Mouse (Mus musculus): Measurements from ENCODE around the gene Hectd1.

Gene Hectd1

DNA sequence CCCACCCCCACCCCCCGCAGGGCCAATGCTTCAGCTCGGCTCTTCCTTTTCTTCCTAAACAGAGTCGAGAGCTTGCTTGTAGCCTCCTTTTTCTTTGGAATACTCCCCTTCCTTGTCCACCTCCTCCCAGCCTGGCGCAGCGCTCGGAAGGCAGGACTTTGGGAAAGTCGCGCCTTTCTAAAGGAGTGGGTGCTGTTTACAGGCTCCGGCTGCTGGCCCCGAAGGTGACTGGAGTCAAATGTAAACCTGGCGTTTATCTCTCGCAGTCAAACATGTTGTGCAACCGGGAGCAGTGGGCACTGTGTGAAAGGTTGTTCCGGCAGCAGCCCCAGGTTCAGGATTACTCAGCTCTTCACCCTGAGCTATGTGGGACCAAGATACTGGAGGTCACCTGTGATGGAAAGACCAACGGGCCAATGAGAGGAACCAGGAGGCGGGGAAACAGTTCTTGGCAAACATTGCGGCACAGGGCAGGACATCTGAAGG lies 15.5 kb upstream of the Hectd1 start:
- DNase-seq (ENCODE audit: low read depth in 1 of 2, low spot score in 2 of 2): peak; percentile 81 to 85

GRCm38 (mm10) chr12:51843576-51844520 lies 14.5 kb upstream of the Hectd1 start:
- DNase-seq (ENCODE audit: low read depth in 1 of 2, low spot score in 2 of 2): no peak

DNA sequence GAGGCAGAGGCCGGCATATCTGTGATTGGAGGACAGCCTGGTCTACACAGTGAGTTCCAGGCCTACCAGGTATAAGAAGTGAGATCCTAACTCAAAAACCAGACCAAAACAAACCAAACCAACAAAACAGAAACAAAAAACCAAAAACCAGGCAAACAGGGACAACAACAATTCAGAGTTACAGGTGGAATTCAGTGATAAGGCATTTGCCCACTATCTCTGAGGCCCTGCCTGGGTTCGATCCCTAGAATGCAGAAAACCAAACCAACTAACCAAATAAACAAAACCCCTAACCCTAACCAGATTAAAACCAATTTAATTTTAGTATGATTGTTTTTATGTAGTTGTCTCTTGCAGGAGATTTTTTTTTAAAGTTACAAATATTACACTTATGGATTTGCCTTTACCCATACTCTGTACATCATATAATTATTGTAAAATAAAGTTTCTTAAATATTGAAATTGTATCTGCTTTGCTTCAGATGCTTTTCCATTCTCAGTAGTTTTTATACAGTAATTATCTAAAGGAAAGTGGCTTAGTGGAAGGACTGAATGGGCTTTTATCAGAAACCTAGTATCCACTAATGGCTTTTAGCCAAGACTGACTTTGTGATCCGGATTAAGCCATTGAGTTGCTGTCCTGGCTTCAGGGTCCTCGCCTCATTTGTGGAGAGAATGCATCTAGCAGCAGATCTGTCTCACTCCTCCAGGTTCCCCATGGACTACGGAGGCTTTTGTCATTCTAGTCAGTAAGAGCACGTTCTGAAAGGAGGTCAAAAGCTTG lies 12.9 kb upstream of the Hectd1 start:
- no peak for DNase-seq (ENCODE audit: low read depth in 1 of 2, low spot score in 2 of 2)

DNA sequence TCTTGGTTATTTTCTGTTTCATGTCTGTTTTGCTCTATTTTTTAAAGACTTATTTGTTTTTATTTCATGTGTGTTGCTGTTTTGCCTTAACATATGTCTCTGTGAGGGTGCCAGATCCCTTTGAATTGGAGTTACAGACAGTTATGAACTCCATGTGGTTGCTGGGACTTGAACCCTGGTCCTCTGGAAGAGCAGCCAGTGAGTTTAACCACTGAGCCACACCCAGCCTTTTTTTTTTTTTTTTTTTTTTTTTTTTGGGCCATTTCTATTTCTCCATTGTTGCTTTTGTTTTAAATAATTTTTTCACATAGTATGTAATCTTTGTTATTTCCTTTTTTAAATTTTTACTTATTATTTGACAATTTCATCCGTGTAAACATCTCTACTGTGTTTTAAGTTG lies 10.5 kb upstream of the Hectd1 start:
- no peak for DNase-seq (ENCODE audit: low read depth in 1 of 2, low spot score in 2 of 2)

GRCm38 (mm10) chr12:51835219-51835618 lies 5.9 kb upstream of the Hectd1 start:
- no peak for DNase-seq (ENCODE audit: low read depth in 1 of 2, low spot score in 2 of 2)

- DNase-seq (ENCODE audit: low read depth in 1 of 2, low spot score in 2 of 2): no peak
These were observed 2.6 kb upstream of the Hectd1 start for GRCm38 (mm10) chr12:51831931-51832330.

- DNase-seq (ENCODE audit: low read depth in 1 of 2, low spot score in 2 of 2): no peak
These were observed 2.0 kb upstream of the Hectd1 start for GRCm38 (mm10) chr12:51831296-51831695.

GRCm38 (mm10) chr12:51830671-51831070 lies 1.3 kb upstream of the Hectd1 start:
- no peak for DNase-seq (ENCODE audit: low read depth in 1 of 2, low spot score in 2 of 2)

DNA sequence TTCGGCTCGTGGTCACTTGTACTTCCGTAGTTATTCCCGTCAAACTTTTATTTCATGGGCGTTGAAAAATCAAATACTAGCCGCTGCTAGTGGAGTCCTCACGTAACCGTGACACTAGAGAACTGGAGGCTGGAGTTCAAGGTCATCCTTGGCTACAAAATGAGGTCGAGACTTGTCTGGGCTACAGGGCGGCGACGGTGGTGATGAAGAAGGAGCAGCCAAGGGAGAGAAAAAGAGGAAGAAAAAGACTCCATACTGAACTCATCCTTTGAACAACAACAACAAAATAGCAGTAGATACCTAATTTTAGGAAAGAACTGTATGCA lies 704 bp upstream of the Hectd1 start:
- peak in 1 of 2 experiments; percentile 19 for DNase-seq (ENCODE audit: low read depth in 1 of 2, low spot score in 2 of 2)

DNA sequence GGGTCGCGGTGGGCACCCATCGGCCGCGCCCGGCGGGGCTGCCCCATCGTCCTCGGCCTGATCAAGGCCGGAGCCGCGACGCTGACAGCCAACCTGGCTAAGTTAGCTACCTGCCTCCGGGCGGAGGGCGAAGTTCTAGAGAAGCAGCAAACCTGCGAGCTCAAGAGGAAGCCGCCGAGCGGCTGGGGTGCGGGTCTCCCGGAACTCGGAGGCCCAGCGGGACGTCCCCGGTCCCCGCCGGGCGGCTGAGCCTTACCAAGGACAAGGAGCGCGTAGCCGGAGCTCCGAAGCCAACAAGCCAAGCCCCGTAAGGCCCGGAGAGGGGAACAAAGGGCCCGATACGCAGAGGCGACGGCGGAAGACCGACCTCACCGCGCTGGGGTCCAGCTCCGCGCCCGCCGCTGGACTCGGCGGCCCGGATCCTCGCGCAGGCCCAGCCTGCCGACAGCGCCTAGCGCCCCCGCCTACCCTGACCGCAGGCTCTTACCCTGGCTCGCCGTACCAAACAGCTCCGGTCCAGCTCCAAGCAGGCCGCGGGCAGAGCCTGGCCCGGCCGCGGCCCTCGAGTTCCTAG lies 533 bp downstream of the Hectd1 start:
- DNase-seq (ENCODE audit: low read depth in 1 of 2, low spot score in 2 of 2): no peak

DNA sequence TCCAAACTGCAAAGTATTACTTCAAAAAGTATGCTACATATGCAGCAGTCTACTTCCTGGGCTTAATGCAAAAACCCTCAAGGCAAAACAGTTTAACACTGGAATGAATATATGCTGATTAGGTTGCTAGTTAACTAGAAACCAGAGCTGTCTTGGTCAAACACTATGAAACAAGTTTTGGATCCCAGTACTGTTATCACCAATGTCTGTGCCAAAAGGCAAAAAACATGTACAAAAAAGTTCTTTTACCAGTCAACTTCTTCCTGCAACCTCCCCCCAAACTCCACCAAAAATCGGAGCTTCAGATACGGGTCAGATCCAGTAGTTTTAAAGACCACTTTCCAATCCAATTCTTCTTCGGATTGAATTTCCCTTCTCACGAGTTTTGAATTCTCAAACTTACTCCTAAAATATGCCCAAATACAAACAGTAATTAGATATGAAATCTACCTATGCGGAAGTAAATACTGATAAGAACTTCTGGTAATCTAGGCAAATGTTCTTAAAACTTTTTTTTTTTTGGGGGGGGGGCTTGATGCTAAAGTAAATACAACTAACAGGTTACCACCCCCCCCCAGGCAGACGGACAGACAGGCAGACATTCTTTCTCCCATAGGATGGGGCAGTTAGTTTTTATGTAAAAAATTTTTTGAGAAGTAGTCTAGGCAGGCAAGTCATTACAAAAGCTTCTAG lies 1.2 kb downstream of the Hectd1 start:
- DNase-seq (ENCODE audit: low read depth in 1 of 2, low spot score in 2 of 2): no peak

DNA sequence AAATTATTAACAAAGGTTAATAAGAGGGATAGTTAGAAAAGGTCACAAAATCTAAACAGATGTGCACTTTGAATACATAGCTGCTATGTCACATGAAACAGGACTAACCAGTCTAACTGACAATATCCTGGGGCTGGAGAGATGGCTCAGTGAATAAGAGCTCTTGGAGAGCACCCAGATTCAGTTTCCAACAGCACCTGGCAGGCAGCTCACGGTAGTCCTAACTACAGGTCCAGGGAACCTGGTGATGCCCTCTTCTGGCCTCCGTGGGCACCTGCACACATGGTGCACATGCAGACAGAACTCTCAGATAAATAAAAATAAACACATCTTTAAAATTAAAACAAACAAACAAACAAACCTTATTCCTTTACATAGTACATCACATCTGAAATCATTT lies 4.0 kb downstream of the Hectd1 start:
- DNase-seq (ENCODE audit: low read depth in 1 of 2, low spot score in 2 of 2): no peak

DNA sequence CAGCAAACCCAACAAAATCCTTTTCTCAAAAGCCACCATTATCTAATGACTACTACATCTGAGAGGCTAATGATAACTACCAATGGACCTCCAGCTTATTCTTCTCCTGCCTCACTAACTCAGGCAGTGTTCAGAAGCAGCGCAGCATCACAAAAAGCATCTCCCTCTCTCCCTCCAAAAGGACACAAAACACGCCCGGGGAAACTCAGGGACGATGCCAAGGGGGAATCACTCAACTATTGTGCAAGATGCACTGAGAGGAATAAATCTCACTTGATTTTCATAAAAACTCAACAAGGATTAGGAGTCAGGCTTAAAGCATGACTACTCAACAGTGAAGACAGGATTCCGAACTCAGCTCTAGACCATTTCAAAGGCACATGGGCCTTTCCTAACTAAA lies 6.0 kb downstream of the Hectd1 start:
- DNase-seq (ENCODE audit: low read depth in 1 of 2, low spot score in 2 of 2): no peak

DNA sequence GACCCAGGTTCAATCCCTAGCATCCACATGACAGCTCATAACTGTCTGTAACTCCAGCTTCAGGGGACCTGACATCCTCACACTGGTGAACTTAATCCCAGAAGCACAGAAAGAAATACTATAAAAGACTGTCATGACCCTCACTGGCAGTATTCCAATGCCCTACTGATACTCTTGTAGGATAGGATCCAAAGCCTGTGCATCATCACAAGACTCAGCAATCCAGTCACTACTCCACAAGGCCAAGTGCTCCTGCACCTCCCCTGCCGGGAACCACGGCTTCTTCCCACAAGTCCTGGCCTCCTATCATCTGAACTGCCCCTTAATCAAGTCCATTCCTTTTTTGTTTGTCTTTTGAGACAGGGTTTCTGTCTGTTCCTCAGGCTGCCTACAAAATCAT lies 6.5 kb downstream of the Hectd1 start:
- DNase-seq (ENCODE audit: low read depth in 1 of 2, low spot score in 2 of 2): no peak

DNA sequence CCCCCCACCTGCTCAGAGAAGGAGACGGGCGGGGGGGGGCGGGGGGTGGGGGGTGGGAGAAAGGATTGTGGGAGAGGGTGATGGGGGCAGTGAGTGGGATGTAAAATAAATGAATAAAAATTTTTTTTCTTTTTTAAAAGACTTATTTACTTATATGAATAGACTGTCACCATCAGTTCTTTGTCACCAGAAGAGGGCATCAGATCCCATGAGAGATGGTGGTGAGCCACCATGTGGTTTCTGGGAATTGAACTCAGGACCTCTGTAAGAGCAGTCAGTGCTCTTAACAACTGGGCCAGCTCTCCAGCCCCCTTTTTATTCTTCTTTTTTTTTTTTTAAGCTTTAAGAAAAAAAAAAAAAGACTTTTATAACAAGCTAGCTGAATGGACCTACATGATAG lies 7.1 kb downstream of the Hectd1 start:
- no peak for DNase-seq (ENCODE audit: low read depth in 1 of 2, low spot score in 2 of 2)

DNA sequence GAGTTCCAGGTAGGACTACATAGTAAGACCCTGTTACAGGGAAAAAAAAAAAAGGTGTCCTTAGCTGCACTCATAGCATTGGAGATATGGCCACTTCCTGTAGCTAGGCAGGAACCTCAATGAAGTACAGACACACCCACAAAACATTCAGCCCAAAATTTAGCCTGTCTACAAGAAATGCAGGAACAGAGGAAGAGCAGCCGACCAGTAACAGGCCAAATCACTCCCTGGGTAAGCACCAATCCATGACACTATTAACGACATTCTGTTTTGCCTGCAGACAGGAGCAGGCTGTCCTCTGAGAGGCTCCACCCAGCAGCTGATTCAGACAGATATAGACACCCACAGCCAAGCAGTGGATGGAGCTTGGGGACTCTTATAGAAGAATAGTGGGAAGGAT lies 8.1 kb downstream of the Hectd1 start:
- DNase-seq (ENCODE audit: low read depth in 1 of 2, low spot score in 2 of 2): no peak

DNA sequence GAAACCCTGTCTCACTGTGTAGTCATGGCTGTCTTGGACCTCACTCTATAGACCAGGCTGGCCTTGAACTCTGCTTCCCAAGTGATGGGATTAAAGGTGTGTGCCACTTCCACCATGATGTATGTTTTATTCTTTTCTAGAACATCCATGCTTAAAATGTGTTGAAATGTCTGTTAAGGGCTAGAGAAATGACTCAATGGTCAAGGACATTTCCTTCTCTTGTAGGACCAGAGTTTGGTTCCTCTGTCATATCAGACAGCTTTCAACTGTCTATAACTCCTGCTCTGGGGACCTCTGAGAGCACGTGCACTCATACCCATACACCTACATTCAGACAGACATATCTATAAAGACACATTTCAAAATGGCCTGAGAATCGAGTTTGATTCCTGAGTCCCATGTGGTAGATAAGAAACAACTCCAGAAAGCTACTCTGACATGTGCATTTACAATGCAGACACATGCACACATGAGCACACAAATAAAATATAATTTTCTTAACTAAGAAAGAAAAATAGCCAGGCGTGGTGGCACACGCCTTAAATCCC lies 9.3 kb downstream of the Hectd1 start:
- DNase-seq (ENCODE audit: low read depth in 1 of 2, low spot score in 2 of 2): no peak

- no peak for DNase-seq (ENCODE audit: low read depth in 1 of 2, low spot score in 2 of 2)
These were observed 11.3 kb downstream of the Hectd1 start for GRCm38 (mm10) chr12:51817815-51818613.

- DNase-seq (ENCODE audit: low read depth in 1 of 2, low spot score in 2 of 2): no peak
These were observed 17.8 kb downstream of the Hectd1 start for GRCm38 (mm10) chr12:51811388-51812140.

Measured in monocyte, adult 2 months (primary cell).